Mouse (Mus musculus): Measurements from ENCODE around the gene Gm21188.
"Not testable (repeated sequence)": the region's sequence is repeated elsewhere in the genome, so short reads cannot be mapped to it uniquely, and the experiment has no call there.

Gene Gm21188

GRCm38 (mm10) chr13:120052085-120052484, at the start of gene Gm21188:
TSS of gene Gm21188 (minus strand) at chr13:120052194.
- not testable (repeated sequence) for DNase-seq

DNA sequence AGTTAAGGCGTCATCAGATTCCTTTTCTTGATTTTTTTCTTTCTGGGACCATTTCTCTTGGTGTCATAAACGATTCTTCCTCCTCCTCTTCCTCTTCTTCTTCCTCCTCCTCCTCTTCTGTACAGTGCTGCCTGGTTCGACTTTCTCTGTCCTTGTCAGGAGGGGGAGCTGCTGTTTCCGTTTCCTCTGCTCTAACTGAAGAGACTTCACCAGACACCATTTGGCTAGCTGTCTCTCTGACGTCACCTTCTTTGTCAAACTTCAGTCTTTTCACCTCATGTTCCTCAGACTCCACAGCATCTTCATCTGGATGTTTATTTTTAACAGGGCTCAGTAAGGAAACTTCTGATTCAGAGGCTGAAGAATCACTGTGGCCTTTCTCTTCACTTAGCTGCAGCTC, 47.3 kb upstream of the Gm21188 start:
- not testable (repeated sequence) for DNase-seq

GRCm38 (mm10) chr13:120096938-120097256, 44.9 kb upstream of the Gm21188 start:
- DNase-seq, result not testable (repeated sequence)

- not testable (repeated sequence) for DNase-seq
Measured at GRCm38 (mm10) chr13:120096241-120096937, 44.4 kb upstream of the Gm21188 start.

- DNase-seq, result not testable (repeated sequence)
Measured at GRCm38 (mm10) chr13:120092950-120093349, 41.0 kb upstream of the Gm21188 start.

DNA sequence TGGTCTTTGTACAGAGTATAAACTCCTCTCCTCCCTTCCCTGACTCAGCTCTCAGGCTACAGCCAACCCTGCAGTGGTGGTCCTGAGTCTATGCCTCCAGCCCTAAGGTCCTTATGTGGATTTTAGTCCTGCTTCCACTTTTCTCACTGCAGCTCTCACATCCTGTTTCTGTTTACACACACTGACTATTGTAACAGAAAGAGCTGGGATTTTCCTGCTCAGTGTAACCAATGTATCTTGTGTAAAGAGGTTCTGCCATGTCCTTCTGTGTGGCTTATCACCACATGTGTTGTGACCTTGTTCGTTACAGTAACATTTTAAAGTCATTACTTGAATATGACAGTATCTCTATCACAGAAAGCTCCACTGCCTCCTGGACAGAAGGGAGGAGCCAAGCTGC, 27.6 kb upstream of the Gm21188 start:
- not testable (repeated sequence) for DNase-seq

- not testable (repeated sequence) for DNase-seq
Measured at GRCm38 (mm10) chr13:120070878-120071277, 18.9 kb upstream of the Gm21188 start.

GRCm38 (mm10) chr13:120070012-120070598, 18.1 kb upstream of the Gm21188 start:
- not testable (repeated sequence) for DNase-seq

DNA sequence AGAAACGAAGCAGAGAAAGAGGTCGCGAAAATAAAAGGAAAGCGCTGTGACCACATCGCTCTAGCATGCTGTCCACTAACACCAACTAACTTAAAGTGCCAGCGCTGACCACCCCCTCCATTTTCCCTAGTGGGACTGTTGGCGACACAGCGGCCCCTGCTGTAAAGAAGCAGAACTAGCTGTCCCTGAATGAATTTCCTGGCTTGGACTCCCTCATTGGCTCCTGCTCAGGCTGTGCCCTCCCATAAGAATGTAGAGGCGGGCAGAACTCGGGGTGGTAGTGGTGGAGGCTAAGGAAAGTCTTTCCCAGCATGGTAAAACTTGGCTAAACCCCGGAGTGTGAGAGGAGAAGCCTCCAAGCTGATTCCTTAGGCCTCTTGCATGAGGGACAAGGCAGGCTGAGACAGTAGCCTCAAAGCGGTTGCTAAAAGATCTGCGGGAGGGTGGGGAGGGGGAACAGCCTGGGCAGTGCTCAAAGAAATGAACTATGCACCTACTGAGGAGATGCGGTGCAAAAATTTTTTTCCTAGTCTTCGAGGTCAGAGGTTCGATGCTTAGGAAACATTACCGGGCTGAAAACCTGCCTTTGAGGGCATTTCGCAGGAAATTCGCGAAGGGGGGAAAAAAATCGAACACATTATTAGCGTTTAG, 11.6 kb upstream of the Gm21188 start:
- not testable (repeated sequence) for DNase-seq

DNA sequence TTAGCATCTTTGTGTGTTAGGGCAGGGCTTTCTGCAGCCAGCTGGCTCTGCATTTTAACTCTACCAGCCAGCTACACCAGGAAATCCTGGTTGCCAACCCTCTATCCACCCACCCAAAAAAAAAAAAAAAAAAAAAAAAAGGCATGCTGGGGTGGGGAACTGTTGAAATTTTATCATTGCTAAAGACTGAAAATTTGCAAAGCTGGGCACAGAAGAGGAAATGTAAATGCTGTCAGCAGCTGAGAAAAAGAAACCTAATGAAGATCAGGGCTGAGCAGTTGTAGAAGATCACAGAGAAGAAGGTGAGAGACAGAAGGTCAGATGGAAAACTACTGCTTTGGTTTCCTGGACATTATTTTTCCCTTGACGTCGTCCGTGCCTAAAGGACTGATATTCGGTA, 10.9 kb upstream of the Gm21188 start:
- DNase-seq, result not testable (repeated sequence)

DNA sequence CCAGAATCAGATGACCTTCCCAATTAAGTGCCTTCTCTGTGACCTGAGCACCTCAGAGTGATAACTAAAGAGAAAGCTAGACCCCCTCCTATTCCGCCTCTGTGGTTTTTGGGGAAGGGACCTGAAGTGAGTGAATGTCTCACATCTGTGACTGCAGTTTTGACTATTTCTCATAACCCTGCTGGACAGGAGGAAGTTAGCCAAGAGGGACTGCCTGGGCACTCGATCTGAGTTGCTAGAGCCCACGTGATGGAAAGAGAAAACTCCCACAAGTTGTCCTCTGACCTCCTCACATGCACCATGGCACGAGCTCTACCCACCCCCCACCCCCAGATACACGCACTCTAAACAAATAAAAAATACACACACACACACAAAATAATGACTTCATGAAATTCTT, 3.4 kb downstream of the Gm21188 start:
- DNase-seq, result not testable (repeated sequence)

GRCm38 (mm10) chr13:120048186-120048585, 3.8 kb downstream of the Gm21188 start:
- not testable (repeated sequence) for DNase-seq

DNA sequence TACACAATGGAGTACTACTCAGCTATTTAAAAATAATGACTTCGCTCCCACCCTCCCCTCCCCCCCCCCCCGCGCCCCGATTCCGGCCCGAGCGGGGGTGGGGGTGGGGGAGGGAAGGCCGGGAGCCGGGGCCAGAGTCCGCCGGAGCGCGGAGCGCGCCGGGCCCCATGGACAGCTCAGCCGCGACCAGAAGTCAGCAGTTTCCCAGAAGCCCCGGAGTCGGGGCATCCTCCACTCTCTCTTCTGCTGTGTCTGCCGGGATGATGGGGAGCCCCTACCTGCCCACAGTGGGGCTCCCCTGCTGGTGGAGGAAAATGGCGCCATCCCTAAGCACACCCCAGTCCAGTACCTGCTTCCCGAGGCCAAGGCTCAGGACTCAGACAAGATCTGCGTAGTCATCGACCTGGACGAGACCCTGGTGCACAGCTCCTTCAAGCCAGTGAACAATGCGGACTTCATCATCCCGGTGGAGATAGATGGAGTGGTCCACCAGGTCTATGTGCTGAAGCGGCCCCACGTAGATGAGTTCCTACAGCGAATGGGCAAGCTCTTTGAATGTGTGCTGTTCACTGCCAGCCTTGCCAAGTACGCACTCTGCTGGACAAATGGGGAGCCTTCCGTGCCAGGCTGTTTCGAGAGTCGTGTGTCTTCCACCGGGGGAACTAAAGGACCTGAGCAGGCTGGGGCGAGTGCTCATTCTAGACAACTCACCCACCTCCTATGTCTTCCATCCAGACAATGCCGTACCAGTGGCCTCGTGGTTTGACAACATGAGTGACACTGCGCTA, 5.4 kb downstream of the Gm21188 start:
- not testable (repeated sequence) for DNase-seq

- not testable (repeated sequence) for DNase-seq
Measured at GRCm38 (mm10) chr13:120041145-120041544, 10.8 kb downstream of the Gm21188 start.

DNA sequence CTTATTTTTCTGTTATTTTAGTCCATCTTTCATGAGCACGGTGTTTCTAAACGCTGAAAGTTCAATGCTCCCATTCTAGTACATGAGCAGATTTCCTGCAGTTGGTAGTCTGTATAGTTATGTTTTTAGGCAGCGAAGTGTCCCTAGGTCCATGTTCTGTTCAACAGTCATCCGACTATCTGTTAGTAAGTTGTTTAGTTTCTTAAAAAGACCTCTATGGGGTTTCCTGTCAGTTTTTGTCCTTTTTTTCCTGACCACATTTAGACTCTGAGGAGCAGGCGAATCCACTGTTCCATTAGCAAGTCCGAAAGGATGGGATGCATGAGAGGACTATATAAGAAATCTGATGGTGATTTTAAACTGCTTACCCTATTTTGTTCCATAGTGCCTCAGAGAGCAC, 14.1 kb downstream of the Gm21188 start:
- DNase-seq, result not testable (repeated sequence)

- not testable (repeated sequence) for DNase-seq
Measured at GRCm38 (mm10) chr13:120036577-120037115, 15.3 kb downstream of the Gm21188 start.

- DNase-seq, result not testable (repeated sequence)
Measured at GRCm38 (mm10) chr13:120035151-120035550, 16.8 kb downstream of the Gm21188 start.

DNA sequence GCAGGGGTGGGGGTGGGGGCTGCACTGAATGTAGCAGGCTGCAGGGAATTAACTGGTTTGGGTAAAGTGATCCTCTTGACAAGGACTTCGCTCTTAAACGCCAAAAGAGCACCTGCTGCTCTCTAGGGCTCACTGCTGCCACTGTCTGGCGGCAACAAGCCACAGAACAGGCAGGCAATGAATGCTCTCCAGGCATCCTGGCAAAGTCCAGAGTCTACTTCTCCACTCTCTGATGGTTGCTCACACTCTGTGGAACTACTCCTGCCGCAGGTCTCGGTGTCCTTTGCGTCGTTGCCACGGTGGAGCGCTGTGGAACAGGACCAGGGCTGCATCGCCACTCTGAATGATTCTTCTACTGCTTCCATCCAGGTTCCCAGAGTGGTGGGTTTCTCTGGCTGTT, 17.4 kb downstream of the Gm21188 start:
- DNase-seq, result not testable (repeated sequence)

DNA sequence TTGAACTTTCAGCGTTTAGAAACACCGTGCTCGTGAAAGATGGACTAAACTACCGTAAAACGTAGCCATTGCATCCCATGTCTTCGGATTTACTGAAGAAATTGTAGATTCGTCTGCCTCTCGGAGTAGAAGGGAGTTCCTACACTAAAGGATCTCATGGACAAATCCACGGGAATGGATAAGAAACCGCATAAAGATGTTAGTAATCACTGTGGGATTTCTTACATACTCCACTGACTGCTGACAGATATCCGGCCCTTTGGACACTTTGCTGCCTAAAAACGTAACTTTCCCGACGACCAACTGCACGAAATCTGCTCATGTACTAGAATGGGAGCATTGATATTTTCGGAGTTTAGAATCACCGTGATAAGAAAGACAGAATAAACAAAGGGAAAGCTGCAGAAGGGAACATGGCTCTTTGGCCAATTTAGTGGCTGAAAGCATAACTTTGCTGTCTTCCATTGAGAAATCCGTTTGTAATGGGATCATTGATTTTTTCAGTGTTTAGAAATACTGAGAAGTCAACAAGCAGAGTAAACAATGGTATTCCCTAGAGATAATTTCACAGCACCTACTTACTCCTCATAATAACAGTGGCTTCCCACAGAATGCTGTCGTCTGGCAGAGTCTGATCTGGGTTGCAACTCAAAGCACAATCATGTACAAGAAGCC, 18.3 kb downstream of the Gm21188 start:
- DNase-seq, result not testable (repeated sequence)

DNA sequence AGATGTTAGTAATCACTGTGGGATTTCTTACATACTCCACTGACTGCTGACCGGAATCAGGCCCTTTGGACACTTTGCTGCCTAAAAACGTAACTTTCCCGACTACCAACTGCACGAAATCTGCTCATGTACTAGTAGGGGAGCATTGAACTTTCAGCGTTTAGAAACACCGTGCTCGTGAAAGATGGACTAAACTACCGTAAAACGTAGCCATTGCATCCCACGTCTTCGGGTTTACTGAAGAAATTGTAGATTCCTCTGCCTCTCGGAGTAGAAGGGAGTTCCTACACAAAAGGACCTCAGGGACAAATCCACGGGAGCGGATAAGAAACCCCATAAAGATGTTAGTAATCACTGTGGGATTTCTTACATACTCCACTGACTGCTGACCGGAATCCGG, 20.3 kb downstream of the Gm21188 start:
- DNase-seq, result not testable (repeated sequence)

GRCm38 (mm10) chr13:120027368-120027767, 24.6 kb downstream of the Gm21188 start:
- DNase-seq, result not testable (repeated sequence)

- DNase-seq, result not testable (repeated sequence)
Measured at GRCm38 (mm10) chr13:120026911-120027310, 25.1 kb downstream of the Gm21188 start, which contains the start of gene Gm36079. TSS of gene Gm36079 (minus strand) at chr13:120027011.
